Mouse (Mus musculus): Measurements from ENCODE around the gene Elane. TPM values are rescaled to one million over a fixed set of nuclear protein-coding genes. Genes with fewer than 3 reads are reported as not detected.

The Elane gene
- polyA plus RNA-seq, 1 experiment = 0.75 TPM

DNA sequence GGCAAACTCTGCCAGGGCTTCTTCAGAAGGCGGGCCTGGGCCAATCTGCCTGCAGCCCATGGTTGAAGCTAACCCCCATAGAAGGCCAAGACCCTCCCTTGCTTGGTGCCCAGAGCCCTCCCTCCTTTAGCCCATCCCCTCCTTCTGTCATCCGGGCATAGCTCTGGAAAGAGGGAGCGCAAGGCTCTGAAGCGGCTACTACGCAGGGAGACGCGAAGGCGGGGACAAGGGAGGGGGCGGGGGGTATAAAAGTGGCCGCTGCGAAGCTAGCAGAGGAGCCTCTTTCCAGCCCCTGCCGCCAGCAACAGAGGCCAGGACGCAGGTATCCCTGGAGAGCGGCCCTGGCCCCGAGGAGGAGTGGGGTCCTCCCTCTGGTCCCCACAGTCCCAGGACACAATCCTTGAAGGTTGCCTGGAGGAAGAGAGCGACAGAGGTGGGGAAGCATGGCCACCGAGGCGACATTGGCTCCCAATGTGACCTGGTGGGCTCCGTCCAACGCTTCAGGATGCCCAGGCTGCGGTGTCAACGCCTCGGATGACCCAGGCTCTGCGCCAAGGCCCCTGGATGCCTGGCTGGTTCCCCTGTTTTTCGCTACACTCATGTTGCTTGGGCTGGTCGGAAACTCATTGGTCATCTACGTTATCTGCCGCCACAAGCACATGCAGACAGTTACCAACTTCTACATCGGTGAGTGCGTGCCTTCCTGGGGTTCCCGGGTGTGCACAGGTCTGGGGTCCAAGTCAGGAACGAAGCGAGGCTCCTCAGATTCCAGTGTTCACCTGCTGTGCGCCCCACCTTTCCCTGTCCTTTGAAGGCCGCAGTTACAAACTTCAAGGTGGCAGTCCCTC lies 32.4 kb downstream of the Elane start:
- Histone ChIP-seq H3K4me1 (ENCODE audit: control insufficient read depth, insufficient read depth, low read length) (peaks cover 14% of the 10 kb centered on the region), H3K4me3 (ENCODE audit: insufficient read depth, low read length) (no peak overlapping the region), H3K27ac (ENCODE audit: insufficient read depth, low read depth, low read length) (no peak overlapping the region)
- TF ChIP-seq POLR2A (IDR thresholded peaks at IDR 0.05; ENCODE audit: borderline replicate concordance, low read depth, low read length) (no peak), CTCF (IDR thresholded peaks at IDR 0.05; ENCODE audit: low read depth, low read length) (no peak)

DNA sequence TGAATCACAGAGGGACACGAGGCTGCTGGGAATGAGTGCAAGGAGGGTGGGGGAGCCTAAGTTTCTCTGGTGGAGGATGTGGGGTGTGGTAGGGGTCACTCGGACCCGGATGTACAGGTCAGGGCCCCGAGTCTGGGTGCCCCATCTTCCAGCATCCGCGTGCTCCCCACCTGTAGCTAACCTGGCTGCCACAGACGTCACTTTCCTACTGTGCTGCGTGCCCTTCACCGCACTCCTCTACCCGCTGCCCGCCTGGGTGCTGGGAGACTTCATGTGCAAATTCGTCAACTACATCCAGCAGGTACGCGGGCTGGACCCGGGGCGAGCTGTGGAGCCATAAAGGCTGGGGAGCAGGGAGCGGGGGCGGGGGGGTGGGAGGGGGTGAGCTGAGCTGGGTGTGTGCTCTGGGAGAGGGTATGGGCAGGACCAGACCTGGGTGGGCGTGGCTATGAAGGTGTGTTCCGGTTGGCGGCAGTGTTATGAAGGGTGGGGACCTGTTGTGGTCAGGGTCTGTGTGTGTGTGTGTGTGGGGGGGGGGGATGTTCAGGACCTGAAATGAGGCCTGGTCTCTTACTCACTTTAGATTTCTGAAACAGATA lies 33.3 kb downstream of the Elane start:
- Histone ChIP-seq H3K4me1 (ENCODE audit: control insufficient read depth, insufficient read depth, low read length) (peaks cover 19% of the 10 kb centered on the region), H3K27ac (ENCODE audit: insufficient read depth, low read depth, low read length) (no peak overlapping the region), H3K4me3 (ENCODE audit: insufficient read depth, low read length) (no peak overlapping the region)
- TF ChIP-seq POLR2A (IDR thresholded peaks at IDR 0.05; ENCODE audit: borderline replicate concordance, low read depth, low read length) = no peak
- no peak for TF ChIP-seq CTCF (IDR thresholded peaks at IDR 0.05; ENCODE audit: low read depth, low read length)

DNA sequence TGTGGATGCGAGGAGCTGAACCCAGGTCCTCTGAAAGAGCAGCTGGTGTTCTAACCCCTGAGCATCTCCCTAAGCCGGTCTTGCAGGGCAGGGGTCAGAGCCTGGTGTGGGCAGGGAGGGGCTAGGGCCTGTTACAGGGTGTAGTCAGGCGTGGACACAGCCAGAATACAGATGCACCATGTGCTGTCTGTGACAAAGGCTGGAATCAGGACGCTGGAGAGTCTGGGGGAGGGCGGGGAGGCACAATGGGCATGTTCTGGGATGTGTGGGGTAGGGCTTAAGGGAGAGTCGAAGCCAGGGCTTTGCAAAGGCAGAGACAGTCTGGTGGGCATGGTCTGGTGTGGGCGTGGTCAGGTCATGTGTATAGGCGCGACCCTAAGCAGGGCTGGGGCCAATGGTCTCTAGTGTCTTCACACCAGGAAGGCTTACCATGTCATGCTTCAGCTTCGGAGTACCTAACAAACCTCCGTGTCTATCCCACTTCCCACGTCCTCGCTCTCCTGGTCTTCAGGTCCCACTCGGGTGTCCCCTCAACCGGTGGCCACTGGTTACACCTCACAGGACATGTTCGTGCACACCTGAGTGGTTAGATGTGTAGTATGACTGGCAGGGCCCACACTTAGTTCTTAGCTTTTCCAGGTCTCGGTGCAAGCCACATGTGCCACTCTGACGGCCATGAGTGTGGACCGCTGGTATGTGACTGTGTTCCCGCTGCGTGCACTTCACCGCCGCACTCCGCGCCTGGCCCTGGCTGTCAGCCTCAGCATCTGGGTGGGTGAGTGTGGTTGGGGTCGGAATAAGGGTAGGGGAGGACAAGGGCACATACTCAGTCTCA lies 34.2 kb downstream of the Elane start:
- Histone ChIP-seq H3K27ac (ENCODE audit: insufficient read depth, low read depth, low read length) (no peak overlapping the region), H3K4me1 (ENCODE audit: control insufficient read depth, insufficient read depth, low read length) (peaks cover 17% of the 10 kb centered on the region), H3K4me3 (ENCODE audit: insufficient read depth, low read length) (no peak overlapping the region)
- TF ChIP-seq CTCF (IDR thresholded peaks at IDR 0.05; ENCODE audit: low read depth, low read length) (no peak), POLR2A (IDR thresholded peaks at IDR 0.05; ENCODE audit: borderline replicate concordance, low read depth, low read length) (no peak)

DNA sequence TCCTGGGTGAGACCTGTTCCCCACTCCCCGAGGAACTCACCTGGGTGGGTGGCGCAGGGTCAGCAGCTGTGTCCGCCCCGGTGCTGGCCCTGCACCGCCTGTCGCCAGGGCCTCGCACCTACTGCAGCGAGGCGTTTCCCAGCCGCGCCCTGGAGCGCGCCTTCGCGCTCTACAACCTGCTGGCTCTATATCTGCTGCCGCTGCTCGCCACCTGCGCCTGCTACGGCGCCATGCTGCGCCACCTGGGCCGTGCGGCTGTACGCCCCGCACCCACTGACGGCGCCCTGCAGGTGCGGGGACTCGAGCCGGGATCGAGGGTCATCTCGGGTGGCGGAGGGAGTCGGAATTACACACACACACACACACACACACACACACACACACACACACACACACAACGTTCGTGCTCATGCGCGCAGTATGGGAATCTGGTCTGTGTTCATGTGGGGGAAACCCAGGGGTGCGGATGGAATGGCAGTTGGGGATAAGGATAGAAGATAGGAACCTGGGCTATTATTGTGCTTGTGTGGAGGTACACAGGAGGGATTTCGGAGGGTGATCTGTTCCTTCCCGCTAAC lies 35.0 kb downstream of the Elane start, which contains the start of gene R3hdm4:
TSS of gene R3hdm4 (minus strand) at position 251 of the 578 bp plus-strand sequence.
- Histone ChIP-seq H3K27ac (ENCODE audit: insufficient read depth, low read depth, low read length) (no peak within 1 kb of the TSS), H3K4me1 (ENCODE audit: control insufficient read depth, insufficient read depth, low read length) (peaks cover 14% of the 10 kb centered on the region), H3K4me3 (ENCODE audit: insufficient read depth, low read length) (no peak within 1 kb of the TSS)
- no peak for TF ChIP-seq POLR2A (IDR thresholded peaks at IDR 0.05; ENCODE audit: borderline replicate concordance, low read depth, low read length)
- no peak for TF ChIP-seq CTCF (IDR thresholded peaks at IDR 0.05; ENCODE audit: low read depth, low read length)

DNA sequence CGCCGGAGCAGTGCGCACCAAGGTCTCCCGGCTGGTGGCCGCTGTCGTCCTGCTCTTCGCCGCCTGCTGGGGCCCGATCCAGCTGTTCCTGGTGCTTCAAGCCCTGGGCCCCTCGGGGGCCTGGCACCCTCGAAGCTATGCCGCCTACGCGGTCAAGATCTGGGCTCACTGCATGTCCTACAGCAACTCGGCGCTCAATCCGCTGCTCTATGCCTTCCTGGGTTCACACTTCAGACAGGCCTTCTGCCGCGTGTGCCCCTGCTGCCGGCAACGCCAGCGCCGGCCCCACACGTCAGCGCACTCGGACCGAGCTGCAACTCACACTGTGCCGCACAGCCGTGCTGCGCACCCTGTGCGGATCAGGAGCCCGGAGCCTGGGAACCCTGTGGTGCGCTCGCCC lies 35.5 kb downstream of the Elane start:
- TF ChIP-seq POLR2A (IDR thresholded peaks at IDR 0.05; ENCODE audit: borderline replicate concordance, low read depth, low read length) (no peak), CTCF (IDR thresholded peaks at IDR 0.05; ENCODE audit: low read depth, low read length) (no peak)
- Histone ChIP-seq H3K4me3 (ENCODE audit: insufficient read depth, low read length) (no peak overlapping the region), H3K4me1 (ENCODE audit: control insufficient read depth, insufficient read depth, low read length) (peaks cover 14% of the 10 kb centered on the region), H3K27ac (ENCODE audit: insufficient read depth, low read depth, low read length) (no peak overlapping the region)

DNA sequence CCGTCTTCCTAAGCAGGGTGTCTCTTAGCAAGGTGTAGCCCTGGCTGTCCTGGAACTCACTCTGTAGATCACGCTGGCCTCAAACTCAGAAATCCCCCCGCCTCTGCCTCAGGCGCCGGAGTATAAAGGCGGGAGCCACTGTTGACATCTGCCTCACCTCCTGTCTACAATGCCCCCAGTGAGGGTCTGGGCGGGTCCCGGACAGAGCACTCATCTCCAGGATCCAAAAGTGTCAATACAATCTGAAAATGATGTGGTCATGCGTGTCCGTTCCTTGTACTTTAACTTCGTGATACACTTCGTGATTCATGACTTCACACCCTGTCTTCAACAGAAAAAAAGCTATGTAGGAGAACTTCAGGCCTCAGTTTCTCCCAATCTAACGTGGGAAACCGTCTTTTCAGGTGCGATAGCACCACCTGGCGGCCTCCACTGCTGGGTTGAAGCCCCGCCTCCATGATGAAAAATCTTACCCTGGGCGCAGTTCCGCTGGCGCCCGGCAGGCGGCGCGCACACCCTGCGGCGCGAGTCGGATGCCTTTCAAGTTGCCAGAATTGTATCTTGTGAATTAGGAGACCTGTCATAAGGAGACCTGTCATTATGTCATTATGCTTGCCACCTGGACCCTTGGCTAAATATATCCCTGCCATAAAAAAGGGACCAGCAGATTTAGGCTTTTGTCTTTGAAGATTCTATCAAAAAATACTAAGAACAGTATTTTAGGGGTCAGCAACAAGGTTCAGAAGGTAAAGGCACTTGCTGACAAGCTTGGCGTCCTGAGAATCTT lies 39.1 kb downstream of the Elane start:
- Histone ChIP-seq H3K4me1 (ENCODE audit: control insufficient read depth, insufficient read depth, low read length) (peaks cover 20% of the 10 kb centered on the region), H3K27ac (ENCODE audit: insufficient read depth, low read depth, low read length) (no peak overlapping the region), H3K4me3 (ENCODE audit: insufficient read depth, low read length) (peak overlapping the region; percentile 77; the same call in 1 of the 2 replicates)
- TF ChIP-seq CTCF (IDR thresholded peaks at IDR 0.05; ENCODE audit: low read depth, low read length) (peak; percentile 99), POLR2A (IDR thresholded peaks at IDR 0.05; ENCODE audit: borderline replicate concordance, low read depth, low read length) (no peak)

DNA sequence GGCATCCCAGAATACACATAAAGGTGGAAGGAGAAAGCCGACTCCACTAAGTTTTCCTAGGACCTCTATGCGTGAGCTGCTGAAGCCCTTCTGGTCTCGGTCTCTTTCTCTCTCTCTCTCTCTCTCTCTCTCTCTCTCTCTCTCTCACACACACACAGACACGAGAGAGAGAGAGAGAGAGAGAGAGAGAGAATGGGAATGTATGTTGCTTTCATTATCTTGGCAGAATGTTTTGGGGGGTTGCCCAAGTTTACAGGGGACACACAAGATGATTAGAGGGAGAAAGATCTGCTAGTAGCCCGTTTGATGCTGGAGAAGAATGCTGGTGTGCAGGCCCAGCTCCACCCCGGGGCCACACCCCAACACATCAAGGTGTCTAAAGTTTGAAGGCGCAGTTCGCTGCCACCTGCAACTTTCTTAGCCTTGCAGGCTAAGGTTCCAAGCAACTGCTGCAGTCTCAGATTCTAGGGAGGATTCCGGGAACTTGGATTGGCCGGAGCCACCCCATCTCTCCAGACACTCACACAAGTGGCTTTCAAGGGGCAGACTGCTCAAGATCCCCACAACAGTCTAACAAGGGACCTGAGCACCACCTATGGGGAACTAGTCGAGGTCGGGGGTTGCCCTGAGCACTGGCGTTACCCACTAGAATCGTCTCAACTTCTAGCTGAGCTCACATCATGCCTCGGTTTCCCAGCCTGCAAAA lies 39.9 kb downstream of the Elane start:
- H3K27ac ChIP-seq (ENCODE audit: insufficient read depth, low read depth, low read length) = peak overlapping the region; percentile 31
- H3K4me1 ChIP-seq (ENCODE audit: control insufficient read depth, insufficient read depth, low read length) = peaks cover 21% of the 10 kb centered on the region
- H3K4me3 ChIP-seq (ENCODE audit: insufficient read depth, low read length) = peak overlapping the region; percentile 77
- TF ChIP-seq CTCF (IDR thresholded peaks at IDR 0.05; ENCODE audit: low read depth, low read length) (no peak), POLR2A (IDR thresholded peaks at IDR 0.05; ENCODE audit: borderline replicate concordance, low read depth, low read length) (no peak)

DNA sequence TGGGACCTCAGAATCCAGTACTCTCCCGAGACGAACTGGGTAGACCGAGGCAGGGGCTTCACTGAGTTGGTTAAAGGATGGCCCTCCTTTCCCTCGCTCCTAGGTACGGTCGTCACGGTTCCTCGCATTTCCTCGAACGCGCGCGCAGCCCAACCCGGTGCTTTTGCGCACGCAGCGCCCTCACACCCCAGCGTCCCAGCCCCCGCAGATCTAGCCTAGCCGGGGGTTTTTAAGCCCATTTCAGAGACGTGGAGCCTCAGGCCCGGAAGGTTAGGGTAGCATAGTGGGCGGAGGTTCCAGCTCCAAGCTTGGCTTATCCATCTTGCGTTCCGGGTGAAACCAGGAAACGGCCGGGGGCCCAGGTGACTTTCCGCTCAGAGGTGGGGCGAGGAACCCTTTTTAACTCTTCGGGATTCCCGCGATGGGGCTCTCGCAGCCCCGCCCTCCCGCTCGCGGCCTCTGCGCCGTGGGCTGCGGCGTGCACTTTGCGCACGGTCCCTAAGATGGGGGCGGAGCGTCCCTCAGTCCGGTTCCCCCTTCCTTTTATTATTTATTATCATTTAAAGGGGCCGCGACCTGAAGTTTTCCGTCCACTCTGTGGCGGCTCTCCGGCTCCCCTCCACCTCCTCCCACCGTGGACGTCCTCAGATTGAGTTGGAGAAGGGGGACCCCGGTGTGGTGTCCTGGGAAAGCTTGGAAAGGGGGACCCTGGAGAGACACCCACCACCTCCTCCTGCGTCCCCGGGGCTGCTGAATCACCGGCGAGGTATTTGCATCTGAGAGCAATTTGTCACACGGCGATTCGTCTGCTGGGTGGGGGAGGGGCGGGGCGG lies 40.7 kb downstream of the Elane start, which contains the start of gene Arid3a:
TSS of gene Arid3a (plus strand) at position 553 of the 833 bp plus-strand sequence.
- peaks cover 28% of the 10 kb centered on the region for H3K4me1 ChIP-seq (ENCODE audit: control insufficient read depth, insufficient read depth, low read length)
- H3K4me3 ChIP-seq (ENCODE audit: insufficient read depth, low read length) = peak within 1 kb of the TSS; percentile 77
- H3K27ac ChIP-seq (ENCODE audit: insufficient read depth, low read depth, low read length) = peak within 1 kb of the TSS; percentile 86
- TF ChIP-seq CTCF (IDR thresholded peaks at IDR 0.05; ENCODE audit: low read depth, low read length) = no peak
- TF ChIP-seq POLR2A (IDR thresholded peaks at IDR 0.05; ENCODE audit: borderline replicate concordance, low read depth, low read length) = no peak
